Mouse (Mus musculus) telencephalon, adult 2 months (tissue): ENCODE measurements around the gene Gm12355.
"Not testable (repeated sequence)": the region's sequence is repeated elsewhere in the genome, so short reads cannot be mapped to it uniquely, and the experiment has no call there.

Experiments
- DNase-seq: peaks from one replicate; pipeline ENCODE4 v3.0.0-alpha.2; 2011; ENCODE audit warnings: low read depth, low spot score

Gene Gm12355

GRCm38 (mm10) chr11:98625611-98626410 is at the start of gene Gm12355, which contains the start of gene Gsdma3:
TSS of gene Gm12355 (minus strand) at chr11:98625661.
TSS of gene Gsdma3 (plus strand) at chr11:98626360.
- no peak for DNase-seq

DNA sequence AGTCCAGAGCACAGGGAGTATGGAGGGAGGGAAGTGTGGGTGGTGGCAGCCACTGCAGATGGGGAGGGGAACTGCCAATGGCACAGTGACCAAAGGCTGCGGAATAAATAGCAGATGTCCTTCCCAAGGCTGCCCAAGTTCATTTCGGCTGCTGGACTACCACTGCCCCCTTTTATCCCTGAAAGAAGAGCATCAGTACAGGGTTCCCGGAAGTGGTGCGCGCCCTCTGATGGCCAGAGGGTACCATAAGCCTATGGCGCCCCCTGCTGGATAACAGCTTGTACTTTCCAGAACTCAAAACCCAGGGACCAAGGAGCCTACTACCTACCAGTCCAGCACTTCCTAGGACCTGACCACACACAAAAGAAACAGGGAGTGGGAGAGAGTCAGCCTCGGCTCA is 47.7 kb upstream of the Gm12355 start:
- not testable (repeated sequence) for DNase-seq

GRCm38 (mm10) chr11:98672482-98672881 is 47.0 kb upstream of the Gm12355 start:
- DNase-seq: no peak

DNA sequence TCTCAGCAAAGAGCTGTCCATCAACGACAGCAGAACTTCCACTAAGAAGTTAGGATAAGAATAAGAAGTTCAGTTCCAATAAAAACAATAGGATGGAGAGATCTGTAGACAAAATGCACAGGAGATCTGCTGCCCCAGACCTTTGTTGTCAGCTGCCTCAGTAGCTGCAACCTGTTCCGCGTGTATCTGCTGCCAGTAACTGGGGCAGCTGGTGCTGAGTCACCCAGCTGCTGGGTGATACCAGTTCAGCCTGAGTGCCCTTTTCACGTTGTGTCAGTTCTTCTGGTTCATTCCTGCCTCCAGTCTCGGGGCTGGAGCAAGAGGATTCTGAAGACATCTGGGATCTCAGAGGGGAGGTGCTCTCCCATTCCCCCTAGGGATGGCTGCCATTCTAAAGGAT is 46.4 kb upstream of the Gm12355 start:
- no peak for DNase-seq

DNA sequence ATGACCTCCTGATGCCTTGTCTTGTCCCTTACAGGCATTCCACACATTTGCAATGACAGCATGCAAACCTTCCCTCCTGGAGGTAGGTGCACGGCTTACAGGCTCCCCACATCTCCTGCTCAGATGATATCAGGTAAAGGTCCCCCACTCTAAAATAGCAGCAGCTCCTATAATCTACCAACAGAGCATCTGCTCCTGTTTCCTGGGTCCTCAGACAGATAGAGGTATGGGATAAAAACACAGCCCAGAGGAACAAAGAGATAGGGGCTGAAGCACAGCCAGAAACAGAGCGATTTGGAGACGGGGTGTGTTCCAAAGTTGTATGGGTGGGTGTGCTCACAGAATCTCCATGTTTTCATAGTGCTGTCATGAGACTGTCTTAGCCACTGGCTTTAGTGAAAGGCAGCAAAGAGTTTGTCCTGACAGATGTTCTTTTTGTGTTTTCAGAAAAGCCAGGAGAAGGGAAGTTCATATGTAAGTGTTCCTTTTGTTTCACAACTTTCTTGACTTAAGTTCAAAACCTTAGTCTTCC is 45.9 kb upstream of the Gm12355 start:
- no peak for DNase-seq

GRCm38 (mm10) chr11:98668984-98669383 is 43.5 kb upstream of the Gm12355 start:
- DNase-seq: no peak

- DNase-seq: no peak
Measured at GRCm38 (mm10) chr11:98664091-98664490, 38.6 kb upstream of the Gm12355 start, which contains the start of gene Gsdma. TSS of gene Gsdma (plus strand) at chr11:98664351.

DNA sequence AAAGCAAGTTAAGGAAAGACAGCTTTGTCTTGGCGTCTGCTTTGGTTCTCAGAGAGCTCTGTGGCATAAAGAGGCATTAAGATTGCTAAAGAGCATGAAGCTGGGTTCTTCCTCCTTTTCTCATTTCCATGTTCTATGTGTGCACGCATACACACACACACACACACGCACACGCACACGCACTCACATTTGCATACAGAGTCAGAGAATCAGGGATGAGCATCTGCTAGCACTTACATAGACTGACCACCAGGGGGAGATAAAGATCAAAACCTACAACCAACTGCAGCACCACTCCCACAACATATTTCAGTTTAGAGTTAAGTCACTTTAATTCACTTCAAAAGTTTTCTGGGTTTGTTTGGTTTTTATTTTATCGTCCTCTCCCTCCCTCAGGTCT is 35.1 kb upstream of the Gm12355 start:
- peak; percentile 74 for DNase-seq

GRCm38 (mm10) chr11:98655076-98655475 is 29.6 kb upstream of the Gm12355 start:
- DNase-seq: not testable (repeated sequence)

GRCm38 (mm10) chr11:98646459-98646858 is 21.0 kb upstream of the Gm12355 start, which contains the start of gene Gsdma2:
TSS of gene Gsdma2 (plus strand) at chr11:98646759.
- DNase-seq: no peak

DNA sequence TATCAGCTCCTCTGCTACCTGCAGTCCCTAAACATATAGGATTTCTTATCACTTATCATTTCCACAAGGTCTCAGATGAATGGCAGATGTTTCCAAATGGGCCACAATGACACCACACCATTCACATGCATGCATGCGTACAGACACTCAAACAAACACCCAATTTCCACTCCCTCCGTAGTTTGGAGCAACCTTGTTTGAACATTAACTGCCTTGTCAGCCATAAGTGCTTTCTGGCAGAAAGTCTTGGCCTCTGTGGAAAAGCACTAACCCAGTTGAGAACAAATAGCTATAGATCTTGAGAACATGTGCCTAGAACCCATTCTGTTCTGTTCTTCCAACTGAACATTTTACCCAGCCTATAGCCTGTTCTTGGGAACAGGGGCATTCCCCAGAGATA is 20.5 kb upstream of the Gm12355 start:
- no peak for DNase-seq

GRCm38 (mm10) chr11:98644757-98645156 is 19.3 kb upstream of the Gm12355 start:
- DNase-seq: no peak

DNA sequence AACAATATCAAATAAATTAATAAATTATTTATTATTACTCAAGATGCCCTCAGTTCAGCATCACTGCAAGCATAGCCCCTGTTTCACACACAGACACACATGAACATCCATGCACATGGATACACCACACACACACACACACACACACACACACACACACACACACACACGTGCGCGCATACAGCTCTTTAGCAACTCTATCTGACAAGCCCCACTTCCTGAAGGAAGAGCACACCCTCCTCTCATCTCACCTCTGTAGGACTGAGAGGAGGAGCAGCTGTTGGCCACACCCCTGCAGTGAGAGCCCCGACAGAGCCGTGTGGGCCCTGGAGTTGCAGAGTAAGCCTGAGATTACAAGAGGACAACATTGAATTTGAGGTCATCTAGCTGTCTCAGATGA is 14.6 kb upstream of the Gm12355 start:
- DNase-seq: no peak

DNA sequence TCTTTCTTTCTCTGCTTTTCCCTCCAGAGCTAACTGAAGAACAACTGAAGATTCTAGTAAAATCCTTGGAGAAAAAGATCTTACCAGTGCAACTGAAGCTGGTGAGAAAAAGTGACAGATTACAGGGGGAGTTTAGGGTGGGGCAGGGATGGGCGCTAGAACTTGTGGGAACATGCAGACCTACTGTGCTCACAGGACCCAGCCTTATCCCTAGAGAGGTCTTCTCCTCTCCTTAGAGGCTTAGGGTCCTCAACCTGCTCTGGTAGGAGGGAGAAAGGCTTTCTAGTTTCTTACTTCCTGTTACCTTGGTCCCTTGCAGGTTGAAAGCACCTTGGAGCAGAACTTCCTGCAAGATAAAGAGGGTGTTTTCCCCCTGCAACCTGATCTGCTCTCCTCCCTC is 12.0 kb upstream of the Gm12355 start:
- no peak for DNase-seq

- not testable (repeated sequence) for DNase-seq
Measured at GRCm38 (mm10) chr11:98635312-98635970, 10.0 kb upstream of the Gm12355 start.

DNA sequence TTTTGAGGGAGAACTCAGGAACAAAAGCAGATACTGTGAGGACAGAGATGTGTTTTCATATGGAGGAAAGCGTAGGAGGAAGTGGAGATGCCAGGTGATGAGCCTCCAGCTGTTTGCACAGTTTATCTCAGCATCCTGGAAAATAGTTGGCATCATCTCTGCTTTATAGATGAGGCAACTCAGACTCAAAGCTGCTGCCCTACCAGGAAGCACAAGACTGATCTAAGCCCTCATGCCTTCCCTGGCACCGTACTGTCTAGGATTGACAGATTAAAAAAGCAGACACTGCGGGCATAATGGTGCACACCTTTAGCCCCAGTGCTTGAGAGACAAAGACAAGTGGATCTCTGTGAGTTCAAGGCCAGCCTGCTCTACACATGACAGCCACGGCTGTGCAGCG is 5.2 kb upstream of the Gm12355 start:
- DNase-seq: no peak

DNA sequence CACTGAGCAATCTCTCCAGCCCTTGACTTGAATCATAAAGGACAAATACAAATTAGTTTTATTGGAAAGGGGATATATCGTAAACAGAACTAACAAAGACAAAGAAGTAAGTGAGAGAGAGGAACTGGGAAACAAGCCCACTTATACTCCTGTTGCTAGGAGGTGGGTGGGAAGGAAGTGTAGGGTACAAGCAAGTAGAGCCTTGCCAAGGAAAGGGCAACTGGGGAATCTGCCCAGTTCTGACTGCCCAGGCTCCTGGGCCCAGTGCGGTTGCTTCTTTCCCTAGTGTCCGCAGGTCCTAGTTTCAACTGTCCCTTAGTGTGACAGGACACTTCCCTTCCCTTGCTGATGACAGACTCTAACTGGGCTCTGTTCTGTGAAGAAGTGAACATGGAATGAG is 3.2 kb upstream of the Gm12355 start:
- no peak for DNase-seq

- DNase-seq: not testable (repeated sequence)
Measured at GRCm38 (mm10) chr11:98624381-98624780, 1.1 kb downstream of the Gm12355 start.

DNA sequence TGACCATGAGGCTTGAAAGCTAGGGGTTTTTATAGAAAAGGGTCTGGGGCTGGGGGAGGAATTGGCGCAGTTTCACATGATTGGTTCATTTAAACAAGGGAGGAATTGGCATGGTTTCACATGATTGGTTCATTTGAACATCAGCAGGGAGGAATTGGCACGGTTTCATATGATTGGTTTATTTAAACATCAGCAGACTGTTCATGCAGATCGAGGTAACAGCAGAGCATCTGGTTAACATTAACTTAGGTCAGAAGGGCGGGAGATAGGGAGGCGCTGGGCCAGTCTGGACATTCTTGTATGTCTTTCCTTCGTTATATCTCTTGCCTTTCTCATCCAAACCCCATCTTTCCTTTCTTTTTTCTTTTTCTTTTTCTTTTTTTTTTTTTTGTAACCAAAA is 1.5 kb downstream of the Gm12355 start:
- DNase-seq: not testable (repeated sequence)

- no peak for DNase-seq
Measured at GRCm38 (mm10) chr11:98620791-98621190, 4.7 kb downstream of the Gm12355 start.

DNA sequence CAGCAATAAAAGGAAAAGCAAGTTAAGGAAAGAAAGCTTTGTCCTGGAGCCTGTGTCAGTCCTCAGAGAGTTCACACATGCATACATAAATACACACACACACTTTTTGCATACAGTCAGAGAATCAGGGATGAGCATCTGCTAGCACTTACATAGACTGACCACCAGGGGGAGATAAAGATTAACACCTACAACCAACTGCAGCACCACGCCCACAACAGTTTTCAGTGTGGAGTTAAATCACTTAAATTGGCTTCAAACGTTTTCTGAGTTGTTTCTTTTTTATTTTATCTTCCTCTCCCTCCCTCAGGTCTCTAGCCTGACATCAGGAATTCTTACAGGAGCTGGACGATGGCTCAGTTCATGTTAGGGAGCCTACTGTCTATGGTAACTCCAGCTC is 18.7 kb downstream of the Gm12355 start:
- peak; percentile 43 for DNase-seq

- DNase-seq: not testable (repeated sequence)
Measured at GRCm38 (mm10) chr11:98604911-98605310, 20.6 kb downstream of the Gm12355 start.

- DNase-seq: no peak
Measured at GRCm38 (mm10) chr11:98603953-98604352, 21.5 kb downstream of the Gm12355 start.
